Mouse (Mus musculus) cerebellum, postnatal 10 days (tissue): ENCODE measurements around the gene Prkg1.

Experiments
- DNase-seq, 2 experiments: peaks; one replicate each; pipeline ENCODE4 v3.0.0; 2021; ENCODE audit warnings: mixed read lengths in 2 of 2

Prkg1 gene

GRCm38 (mm10) chr19:31136316-31136715, 628.5 kb downstream of the Prkg1 start:
- DNase-seq = no peak

- DNase-seq = no peak
Observed at GRCm38 (mm10) chr19:31132614-31133013, 632.2 kb downstream of the Prkg1 start.

- no peak for DNase-seq
Observed at GRCm38 (mm10) chr19:31124628-31125027, 640.2 kb downstream of the Prkg1 start.

GRCm38 (mm10) chr19:31114690-31115089, 650.1 kb downstream of the Prkg1 start:
- DNase-seq = peak; percentile 5 to 18

GRCm38 (mm10) chr19:31106835-31107554, 657.8 kb downstream of the Prkg1 start:
- DNase-seq = no peak

GRCm38 (mm10) chr19:31106036-31106435, 658.8 kb downstream of the Prkg1 start:
- no peak for DNase-seq

GRCm38 (mm10) chr19:31104764-31105163, 660.1 kb downstream of the Prkg1 start:
- DNase-seq = no peak

- no peak for DNase-seq
Observed at GRCm38 (mm10) chr19:31099369-31099768, 665.5 kb downstream of the Prkg1 start.

GRCm38 (mm10) chr19:31097857-31098256, 667.0 kb downstream of the Prkg1 start:
- DNase-seq = no peak

GRCm38 (mm10) chr19:31083761-31084160, 681.1 kb downstream of the Prkg1 start:
- DNase-seq = peak; percentile 24 to 31

- DNase-seq = peak; percentile 99 to 100
Observed at GRCm38 (mm10) chr19:31082662-31083429, 682.0 kb downstream of the Prkg1 start, which contains the start of gene Cstf2t. Gene Cstf2t (plus strand): TSS chr19:31082837.

- DNase-seq = no peak
Observed at GRCm38 (mm10) chr19:31082226-31082625, 682.6 kb downstream of the Prkg1 start.

- DNase-seq = no peak
Observed at GRCm38 (mm10) chr19:31078241-31078640, 686.6 kb downstream of the Prkg1 start.

GRCm38 (mm10) chr19:31076106-31076505, 688.7 kb downstream of the Prkg1 start:
- peak; percentile 51 to 62 for DNase-seq

GRCm38 (mm10) chr19:31074717-31075063, 690.1 kb downstream of the Prkg1 start:
- peak in 1 of 2 experiments; percentile 47 for DNase-seq

GRCm38 (mm10) chr19:31073959-31074716, 690.7 kb downstream of the Prkg1 start:
- peak; percentile 30 to 36 for DNase-seq

GRCm38 (mm10) chr19:31065206-31065781, 699.5 kb downstream of the Prkg1 start:
- no peak for DNase-seq

GRCm38 (mm10) chr19:31064740-31065139, 700.1 kb downstream of the Prkg1 start:
- DNase-seq = no peak

GRCm38 (mm10) chr19:31046601-31047000, 718.2 kb downstream of the Prkg1 start:
- DNase-seq = peak in 1 of 2 experiments; percentile 9

- DNase-seq = no peak
Observed at GRCm38 (mm10) chr19:31040948-31041847, 723.6 kb downstream of the Prkg1 start.

GRCm38 (mm10) chr19:31038951-31039350, 725.9 kb downstream of the Prkg1 start:
- DNase-seq = no peak

GRCm38 (mm10) chr19:31031596-31031995, 733.2 kb downstream of the Prkg1 start:
- no peak for DNase-seq
